Mouse (Mus musculus) liver (tissue): ENCODE measurements around the gene Sf1.

Experiments
- DNase-seq: peaks from one replicate; pipeline ENCODE4 v3.0.0-alpha.2; 2020; ENCODE audit warnings: mixed read lengths

Sf1 gene

DNA sequence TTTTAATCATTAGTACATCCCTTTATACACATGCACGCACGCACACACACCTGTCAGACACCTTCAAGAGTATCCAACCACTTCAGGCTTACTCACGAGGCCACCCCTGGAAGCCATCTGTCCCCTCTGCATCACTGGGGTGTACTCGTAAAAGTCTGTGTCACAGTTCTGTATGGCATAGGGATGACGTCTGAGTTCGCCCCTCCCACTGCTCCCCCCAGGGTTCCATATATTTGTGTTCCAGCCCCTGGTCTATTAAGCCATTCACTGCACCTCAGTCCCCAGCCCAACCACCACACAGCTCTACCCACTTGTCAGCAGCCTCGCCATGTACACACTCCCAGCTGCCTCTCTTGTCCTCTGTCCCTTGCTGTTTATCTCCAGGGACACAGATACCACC, 58.5 kb downstream of the Sf1 start:
- DNase-seq: no peak

DNA sequence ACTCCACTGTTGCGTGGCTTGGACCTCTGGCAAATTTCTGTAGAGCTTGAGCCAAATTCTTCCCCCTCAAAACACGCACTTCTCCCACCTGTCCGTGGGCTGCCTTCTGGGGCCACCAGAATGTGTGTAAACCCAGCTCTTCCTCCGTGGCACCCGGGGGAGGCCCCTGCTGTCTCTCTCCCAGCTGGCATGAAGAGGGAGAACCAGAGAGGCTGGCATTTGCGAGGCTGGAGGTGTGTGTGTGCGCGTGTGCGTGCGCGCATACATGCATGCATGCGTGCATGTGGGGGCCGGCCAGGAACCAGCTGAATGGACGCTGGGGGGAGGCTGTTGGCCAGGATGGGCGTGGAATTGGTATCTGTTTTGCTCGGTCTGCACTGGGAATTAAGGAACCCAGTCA, 59.8 kb downstream of the Sf1 start:
- DNase-seq: no peak

DNA sequence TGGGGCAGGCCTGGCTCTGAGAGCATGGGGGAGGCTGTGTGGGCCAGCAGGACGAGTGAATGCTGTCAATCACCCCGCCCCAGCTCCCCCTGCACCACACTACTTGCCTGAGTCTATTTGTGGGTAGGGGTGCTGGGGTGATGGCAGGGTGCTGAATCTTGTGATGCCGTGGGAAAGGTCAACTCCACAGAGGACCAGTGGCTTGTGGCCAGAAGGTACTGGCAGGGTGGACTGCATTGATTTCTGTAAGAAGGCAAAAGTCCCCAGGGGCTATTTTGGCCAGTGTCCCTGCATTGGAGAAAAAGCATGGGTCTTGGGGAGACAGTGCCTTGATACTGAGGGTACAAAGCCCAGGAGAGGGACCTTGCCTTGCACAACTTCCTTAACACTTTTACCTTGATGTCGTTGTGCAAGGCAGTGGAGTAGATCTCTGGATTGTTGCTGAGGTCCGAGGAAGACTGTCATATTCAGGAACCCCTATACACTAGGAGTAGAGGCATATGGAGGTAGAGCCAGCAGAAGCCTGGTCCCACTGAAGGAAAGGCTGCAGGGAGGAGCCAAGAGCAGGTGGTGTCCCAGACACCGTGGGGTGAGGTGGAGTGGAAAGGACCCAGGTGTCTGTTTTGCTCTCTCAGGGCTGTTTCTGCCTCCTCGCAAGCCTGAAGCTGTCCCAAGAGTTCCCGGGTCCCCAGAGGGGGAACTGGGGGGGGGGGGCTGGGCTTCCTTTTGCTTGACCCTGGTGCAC, 60.8 kb downstream of the Sf1 start:
- DNase-seq: no peak

DNA sequence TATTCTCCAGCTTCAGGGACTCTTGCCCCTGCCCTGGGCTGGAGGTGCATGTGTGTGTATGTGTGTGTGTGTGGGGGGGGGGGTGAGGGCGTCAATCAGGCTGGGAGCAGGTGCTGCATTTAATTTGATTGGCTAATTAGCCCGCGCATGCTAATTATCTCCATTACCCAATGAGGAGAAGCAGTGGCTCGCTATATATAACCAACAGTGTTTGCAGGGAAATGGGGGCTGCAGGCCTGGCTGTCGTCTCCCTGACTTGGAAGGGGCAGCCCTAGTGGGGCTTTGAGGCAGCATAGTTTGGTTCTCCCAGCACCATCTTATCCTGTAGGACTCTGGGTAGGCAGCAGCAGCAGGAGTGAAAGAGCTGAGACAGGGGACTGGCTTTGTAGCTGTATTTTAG, 62.1 kb downstream of the Sf1 start:
- no peak for DNase-seq

DNA sequence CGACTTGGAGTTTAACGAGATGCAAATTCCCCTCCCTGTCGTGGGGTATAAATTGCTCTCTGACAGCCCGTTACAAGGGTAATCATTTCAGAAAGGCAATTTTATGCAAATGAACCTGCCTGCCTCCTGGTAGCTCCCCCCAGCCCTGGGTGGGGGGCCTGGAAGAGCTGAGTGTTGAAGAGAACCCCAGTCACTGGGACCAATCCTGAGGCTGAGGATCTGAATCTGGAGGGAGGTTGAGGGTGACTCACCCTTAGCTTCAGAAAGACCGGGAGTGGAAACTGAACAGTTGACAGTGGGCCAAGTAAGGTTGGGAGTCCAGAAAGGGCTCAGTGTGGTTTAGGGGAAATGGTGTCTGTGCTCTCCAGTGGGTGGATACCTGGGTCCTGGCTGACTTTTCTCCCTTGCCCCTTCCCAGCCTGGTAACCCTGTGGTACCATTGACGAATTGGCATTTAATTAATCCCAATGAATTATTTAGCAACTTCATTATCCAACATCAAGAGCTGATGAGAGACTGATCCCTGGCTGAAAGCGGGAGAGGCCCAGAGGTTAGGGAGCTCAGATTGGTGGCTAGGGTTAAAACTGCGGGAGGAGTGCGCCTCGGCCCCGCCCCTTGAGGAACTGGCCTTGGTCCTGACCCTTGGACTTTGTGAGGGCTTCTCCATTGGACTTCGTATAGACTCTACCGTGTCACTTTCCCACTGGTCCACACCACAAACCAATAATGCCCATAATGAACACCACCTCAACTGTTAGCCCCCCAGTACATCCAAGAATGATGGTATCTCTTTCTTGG, 63.4 kb downstream of the Sf1 start:
- peak; percentile 55 for DNase-seq
